Mouse (Mus musculus): ENCODE data around the gene Myom1. TPM values are rescaled to one million over a fixed set of nuclear protein-coding genes. Genes with fewer than 3 reads are reported as not detected.

The Myom1 gene
- polyA plus RNA-seq, 1 experiment from 2014 or later, result 7.2 TPM

DNA sequence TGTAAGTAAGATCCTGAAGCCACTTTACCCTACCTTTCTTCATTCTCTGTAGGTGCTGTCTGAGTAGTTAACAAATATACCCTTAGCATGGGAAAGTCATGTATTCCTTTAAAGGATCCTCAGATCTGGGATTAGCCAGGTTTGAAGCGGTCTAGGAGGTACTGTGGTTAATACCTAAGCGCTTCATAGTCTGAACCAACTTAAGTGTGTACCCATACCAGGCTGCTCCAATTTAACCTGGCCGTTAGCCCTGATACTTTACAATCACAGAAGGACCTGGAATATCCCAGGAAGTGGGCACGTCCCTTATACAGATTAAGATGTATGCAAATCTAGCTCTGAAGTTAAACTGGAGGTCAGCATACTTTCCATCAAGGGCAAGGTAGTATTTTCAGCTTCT lies 89.9 kb downstream of the Myom1 start:
- Histone ChIP-seq H3K36me3 (no peaks in the 10 kb centered on the region), H3K4me3 (no peak overlapping the region), H3K27me3 (no peaks in the 10 kb centered on the region), H3K4me1 (peaks cover 5% of the 10 kb centered on the region; the same call in 1 of the 2 replicates), H3K27ac (no peak overlapping the region), H3K4me2 (replicated peaks) (no peak overlapping the region), H3K9me3 (no peaks in the 10 kb centered on the region), H3K9ac (no peak overlapping the region)
- ATAC-seq (ENCODE audit: insufficient number of reproducible peaks, insufficient read depth, low FRiP score, low TSS enrichment), result no peak
- WGBS, result 92% methylated on average over 4 of the region's 4 CpGs

DNA sequence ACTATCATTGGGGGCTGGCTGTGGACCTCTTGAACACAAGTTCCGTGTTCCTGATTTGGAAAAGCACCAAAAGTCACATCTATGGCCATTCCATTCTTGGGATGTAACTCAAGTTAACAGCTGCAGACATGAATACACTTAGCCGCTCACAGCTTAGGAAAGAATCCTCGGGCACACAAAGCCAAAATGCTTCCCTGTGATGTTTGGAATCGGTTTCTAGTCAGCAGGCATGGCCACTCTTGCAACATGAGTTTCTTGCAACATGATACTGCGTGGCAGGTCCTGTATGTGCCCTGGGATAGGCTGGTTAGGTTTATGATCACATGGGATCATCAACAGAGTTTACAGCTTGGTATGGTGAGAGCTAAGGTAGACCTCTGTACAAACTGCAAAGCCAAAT lies 91.4 kb downstream of the Myom1 start:
- Histone ChIP-seq H3K27ac (no peak overlapping the region; the same call in 1 of the 2 replicates), H3K36me3 (no peaks in the 10 kb centered on the region), H3K4me1 (peaks cover 5% of the 10 kb centered on the region; the same call in 1 of the 2 replicates), H3K9ac (no peak overlapping the region), H3K4me2 (replicated peaks) (no peak overlapping the region), H3K9me3 (no peaks in the 10 kb centered on the region), H3K4me3 (no peak overlapping the region), H3K27me3 (no peaks in the 10 kb centered on the region)
- 62% methylated on average over 5 of the region's 5 CpGs for WGBS
- no peak for ATAC-seq (ENCODE audit: insufficient number of reproducible peaks, insufficient read depth, low FRiP score, low TSS enrichment)

DNA sequence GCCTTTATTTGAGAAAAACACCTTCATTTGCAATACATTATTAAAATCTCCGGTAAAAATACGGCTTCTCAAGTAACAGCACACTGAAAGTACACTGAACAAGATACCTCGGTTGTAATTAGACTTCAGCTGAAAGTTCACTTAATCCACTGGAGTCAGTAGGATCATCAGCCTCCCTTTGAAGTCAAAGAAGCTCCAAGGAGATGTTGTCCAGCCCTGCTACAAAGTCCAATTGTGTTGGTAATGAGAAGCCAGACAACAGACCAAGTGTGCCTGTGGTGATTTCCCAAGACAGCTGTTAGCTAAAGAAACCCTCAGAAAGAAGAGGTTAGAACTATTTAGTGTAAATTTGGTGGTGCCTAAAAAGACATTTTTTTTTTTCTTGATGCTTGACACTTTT lies 92.0 kb downstream of the Myom1 start:
- ATAC-seq (ENCODE audit: insufficient number of reproducible peaks, insufficient read depth, low FRiP score, low TSS enrichment), result no peak
- no peak overlapping the region for H3K4me2 ChIP-seq (replicated peaks)
- H3K9me3 ChIP-seq, result no peaks in the 10 kb centered on the region
- peaks cover 5% of the 10 kb centered on the region; the same call in 1 of the 2 replicates for H3K4me1 ChIP-seq
- H3K9ac ChIP-seq, result no peak overlapping the region
- H3K27me3 ChIP-seq, result no peaks in the 10 kb centered on the region
- 50% methylated on average over 3 of the region's 3 CpGs for WGBS
- no peak overlapping the region for H3K27ac ChIP-seq
- H3K36me3 ChIP-seq, result no peaks in the 10 kb centered on the region
- no peak overlapping the region for H3K4me3 ChIP-seq

DNA sequence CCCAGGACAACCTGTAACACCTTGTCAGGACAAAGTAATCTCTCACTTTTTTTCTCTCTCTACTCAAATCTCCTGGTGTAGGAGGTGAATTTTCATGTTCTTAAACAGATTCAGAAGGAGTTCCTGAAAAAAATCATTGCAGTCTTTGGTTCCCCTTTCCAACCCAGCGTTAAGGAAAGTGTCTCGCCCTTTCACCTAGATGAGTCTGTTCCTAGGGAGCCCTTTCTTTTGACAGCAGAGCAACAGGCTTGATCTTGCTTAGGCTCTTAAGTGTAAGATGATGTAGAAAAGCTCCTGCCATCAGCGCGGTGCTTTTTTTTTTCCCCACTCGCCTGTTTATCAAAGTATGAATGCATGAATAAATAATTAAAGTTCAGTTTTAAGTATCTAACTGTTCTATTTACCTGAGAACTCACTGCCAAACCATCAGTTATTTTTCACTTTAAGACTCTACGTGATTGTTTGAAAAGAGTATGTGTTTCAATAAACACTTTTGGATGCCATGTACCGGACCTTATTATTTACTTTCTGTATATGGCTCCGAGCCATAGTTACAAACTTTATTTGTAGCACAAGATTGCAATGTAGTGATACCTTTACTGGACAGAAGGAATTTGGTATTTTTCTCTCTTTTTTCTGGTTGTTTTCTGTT lies 94.2 kb downstream of the Myom1 start:
- Histone ChIP-seq H3K4me1 (peaks cover 5% of the 10 kb centered on the region; the same call in 1 of the 2 replicates), H3K27me3 (no peaks in the 10 kb centered on the region), H3K9me3 (no peaks in the 10 kb centered on the region), H3K27ac (no peak overlapping the region), H3K4me2 (replicated peaks) (no peak overlapping the region), H3K9ac (no peak overlapping the region), H3K4me3 (no peak overlapping the region), H3K36me3 (no peaks in the 10 kb centered on the region)
- ATAC-seq (ENCODE audit: insufficient number of reproducible peaks, insufficient read depth, low FRiP score, low TSS enrichment), result no peak
- WGBS, result 84% methylated on average over 8 of the region's 8 CpGs

DNA sequence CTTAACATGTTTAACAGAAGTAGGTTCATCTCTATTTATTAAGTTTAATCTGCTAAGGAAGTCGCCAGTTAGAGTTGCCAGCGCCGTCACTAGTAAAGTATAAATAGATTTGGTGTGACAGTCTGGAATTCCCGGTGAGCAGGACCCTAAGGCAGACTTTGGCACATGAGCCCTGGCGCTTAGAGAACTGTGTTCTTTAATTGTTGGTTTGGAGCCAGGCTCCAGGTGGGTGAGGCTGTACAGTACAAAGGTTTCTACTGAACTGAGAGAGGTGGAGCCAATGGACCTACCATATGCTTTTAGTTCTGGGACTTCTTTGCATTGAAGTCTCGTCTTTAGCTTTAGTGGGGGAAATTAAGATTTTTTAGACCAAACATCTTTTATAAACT lies 94.8 kb downstream of the Myom1 start:
- H3K9me3 ChIP-seq, result no peaks in the 10 kb centered on the region
- H3K27me3 ChIP-seq, result no peaks in the 10 kb centered on the region
- ATAC-seq (ENCODE audit: insufficient number of reproducible peaks, insufficient read depth, low FRiP score, low TSS enrichment), result no peak
- H3K9ac ChIP-seq, result no peak overlapping the region
- peaks cover 6% of the 10 kb centered on the region; the same call in 1 of the 2 replicates for H3K4me1 ChIP-seq
- WGBS, result 63% methylated on average over 6 of the region's 6 CpGs
- H3K4me3 ChIP-seq, result no peak overlapping the region
- no peak overlapping the region for H3K4me2 ChIP-seq (replicated peaks)
- no peaks in the 10 kb centered on the region for H3K36me3 ChIP-seq
- no peak overlapping the region for H3K27ac ChIP-seq

DNA sequence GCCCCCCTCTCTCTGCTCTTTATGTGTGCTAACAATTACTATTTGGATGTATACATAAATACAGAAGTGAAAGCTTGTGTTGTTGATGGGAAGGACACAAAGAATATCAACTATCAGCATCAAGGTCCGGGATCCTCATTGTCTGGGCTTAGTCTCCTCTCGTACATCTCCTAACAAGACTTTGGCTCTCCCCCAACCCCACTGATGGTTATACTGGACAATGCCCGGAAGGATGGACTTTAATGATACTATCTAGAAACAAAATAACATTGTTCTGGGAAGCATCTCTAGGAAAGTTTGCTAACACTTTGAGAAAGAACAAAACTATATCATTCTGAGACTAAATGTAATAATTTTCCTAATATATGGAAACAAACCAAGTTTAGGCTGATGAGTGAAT lies 96.2 kb downstream of the Myom1 start:
- H3K4me1 ChIP-seq, result peaks cover 13% of the 10 kb centered on the region
- H3K4me2 ChIP-seq (replicated peaks), result no peak overlapping the region
- no peak overlapping the region for H3K4me3 ChIP-seq
- no peak for ATAC-seq (ENCODE audit: insufficient number of reproducible peaks, insufficient read depth, low FRiP score, low TSS enrichment)
- no peak overlapping the region for H3K27ac ChIP-seq
- H3K27me3 ChIP-seq, result no peaks in the 10 kb centered on the region
- WGBS, result 91% methylated on average over 3 of the region's 3 CpGs
- H3K9me3 ChIP-seq, result no peaks in the 10 kb centered on the region
- no peak overlapping the region for H3K9ac ChIP-seq
- no peaks in the 10 kb centered on the region for H3K36me3 ChIP-seq

DNA sequence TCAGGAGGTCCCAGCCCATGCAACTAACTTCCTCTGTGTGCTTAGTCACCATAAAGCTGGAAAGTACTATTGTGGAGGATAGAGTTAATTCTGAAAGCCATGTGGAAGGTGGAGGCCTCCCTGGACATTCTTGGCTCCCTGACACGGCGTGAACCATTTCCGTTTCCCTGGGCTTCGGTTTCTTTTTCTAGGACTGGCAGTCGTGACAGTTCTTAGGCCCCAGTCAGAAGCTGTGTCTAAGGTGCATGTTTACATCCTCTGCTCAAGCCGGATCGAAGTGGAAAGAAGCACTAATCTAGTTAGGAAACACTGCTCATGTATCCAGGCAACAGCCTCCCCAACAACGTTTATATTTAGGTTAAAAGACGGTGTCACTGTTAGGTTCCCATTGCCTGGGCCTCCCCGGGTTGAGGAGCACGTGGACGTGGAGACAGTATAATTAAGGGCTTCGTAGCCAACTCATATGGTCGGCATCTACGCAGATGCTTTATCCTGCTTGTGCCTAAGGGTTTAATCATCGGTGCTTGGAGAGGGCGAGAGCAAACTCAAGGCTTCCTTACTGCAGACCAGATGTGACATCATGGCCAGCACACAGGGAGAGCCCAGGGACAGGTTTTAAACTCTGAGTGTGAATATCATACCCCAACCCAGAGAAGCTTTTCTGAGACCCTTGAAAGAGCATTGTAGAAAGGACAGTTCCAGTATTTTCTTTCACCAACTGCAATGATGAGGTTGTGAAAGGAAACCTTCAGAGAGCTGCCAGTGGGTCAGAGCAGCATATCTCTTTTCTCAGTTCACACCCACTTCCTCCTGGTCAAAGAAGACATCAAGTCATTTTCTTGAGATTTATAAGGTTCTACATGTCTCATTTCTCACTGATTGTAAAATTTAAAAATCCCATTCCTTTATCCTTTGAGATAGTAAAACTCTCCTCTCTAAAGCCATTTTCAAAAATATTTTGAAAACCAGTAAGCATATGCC lies 100.4 kb downstream of the Myom1 start:
- Histone ChIP-seq H3K4me1 (peaks cover 10% of the 10 kb centered on the region), H3K9ac (no peak overlapping the region), H3K27ac (peak overlapping the region; percentile 1; the same call in 1 of the 2 replicates), H3K4me3 (no peak overlapping the region), H3K27me3 (no peaks in the 10 kb centered on the region), H3K36me3 (no peaks in the 10 kb centered on the region), H3K4me2 (replicated peaks) (no peak overlapping the region), H3K9me3 (no peaks in the 10 kb centered on the region)
- 15% methylated on average over 17 of the region's 17 CpGs for WGBS
- ATAC-seq (ENCODE audit: insufficient number of reproducible peaks, insufficient read depth, low FRiP score, low TSS enrichment), result peak; percentile 67; the same call in 1 of the 2 replicates

DNA sequence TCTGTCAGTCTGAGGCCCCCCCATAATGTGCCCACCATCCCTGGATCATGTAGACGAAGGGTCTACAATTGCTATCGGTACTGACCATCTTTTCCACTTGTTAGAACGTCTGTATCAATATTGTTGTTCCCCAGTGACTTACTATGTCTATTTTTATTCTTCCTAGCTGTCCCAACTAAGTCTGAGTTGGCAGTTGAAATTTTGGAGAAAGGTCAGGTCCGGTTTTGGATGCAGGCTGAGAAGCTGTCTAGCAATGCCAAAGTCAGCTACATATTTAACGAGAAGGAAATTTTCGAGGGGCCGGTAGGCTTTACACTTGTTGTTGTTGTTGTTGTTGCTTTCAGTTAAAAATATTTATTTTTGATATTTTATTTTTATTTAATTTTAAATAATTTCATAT lies 102.9 kb downstream of the Myom1 start:
- no peaks in the 10 kb centered on the region for H3K36me3 ChIP-seq
- no peak overlapping the region for H3K9ac ChIP-seq
- no peak overlapping the region for H3K4me2 ChIP-seq (replicated peaks)
- no peak for ATAC-seq (ENCODE audit: insufficient number of reproducible peaks, insufficient read depth, low FRiP score, low TSS enrichment)
- H3K4me1 ChIP-seq, result peaks cover 10% of the 10 kb centered on the region
- H3K4me3 ChIP-seq, result no peak overlapping the region
- no peaks in the 10 kb centered on the region for H3K27me3 ChIP-seq
- no peak overlapping the region for H3K27ac ChIP-seq
- no peaks in the 10 kb centered on the region for H3K9me3 ChIP-seq
- WGBS, result 88% methylated on average over 7 of the region's 7 CpGs

DNA sequence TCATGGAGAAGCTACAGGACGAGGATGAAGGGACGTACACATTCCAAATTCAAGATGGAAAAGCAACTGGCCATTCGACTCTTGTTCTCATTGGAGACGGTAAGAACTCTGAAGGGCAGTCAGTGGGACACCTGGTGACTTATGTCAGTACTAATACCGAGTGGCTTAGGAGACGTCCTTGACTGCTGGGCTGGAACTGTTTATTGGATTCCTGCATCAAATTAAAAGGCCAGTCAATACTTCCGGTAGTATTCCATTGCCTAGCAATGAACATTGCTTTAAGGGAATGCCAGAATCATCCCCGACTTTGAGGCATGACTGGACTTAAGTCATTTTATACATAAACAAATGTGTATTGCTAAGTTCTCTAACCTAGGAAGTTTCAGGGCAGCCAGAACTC lies 103.8 kb downstream of the Myom1 start:
- WGBS, result 56% methylated on average over 8 of the region's 8 CpGs
- no peaks in the 10 kb centered on the region for H3K36me3 ChIP-seq
- no peak for ATAC-seq (ENCODE audit: insufficient number of reproducible peaks, insufficient read depth, low FRiP score, low TSS enrichment)
- H3K4me2 ChIP-seq (replicated peaks), result no peak overlapping the region
- peaks cover 16% of the 10 kb centered on the region for H3K4me1 ChIP-seq
- no peaks in the 10 kb centered on the region for H3K27me3 ChIP-seq
- H3K4me3 ChIP-seq, result no peak overlapping the region
- no peak overlapping the region for H3K9ac ChIP-seq
- no peak overlapping the region for H3K27ac ChIP-seq
- H3K9me3 ChIP-seq, result no peaks in the 10 kb centered on the region

DNA sequence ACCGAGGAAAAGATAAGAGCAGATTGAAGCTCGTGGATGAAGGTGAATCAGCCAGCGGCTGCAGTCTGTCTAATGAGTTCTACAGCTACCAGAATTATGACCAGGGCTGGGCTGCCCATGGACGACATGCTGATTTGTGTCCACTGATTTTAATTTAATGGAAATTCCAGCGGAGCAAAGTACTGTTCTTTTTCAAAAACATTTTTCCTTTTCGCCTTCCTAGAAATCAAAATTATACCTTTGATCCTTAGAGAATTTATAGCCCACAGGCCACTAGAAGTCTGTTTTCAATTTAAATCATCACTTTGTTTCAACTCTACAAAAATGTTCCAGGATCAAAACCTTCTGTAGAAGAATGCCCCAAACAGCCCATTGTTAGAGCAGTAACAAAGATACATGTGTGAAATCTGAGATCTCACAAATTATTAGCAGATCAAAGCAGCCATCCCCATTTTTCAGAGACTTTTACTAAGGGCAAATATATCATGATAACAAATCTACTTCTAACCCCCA lies 108.4 kb downstream of the Myom1 start:
- no peak overlapping the region for H3K9ac ChIP-seq
- peaks cover 12% of the 10 kb centered on the region for H3K4me1 ChIP-seq
- no peaks in the 10 kb centered on the region for H3K9me3 ChIP-seq
- H3K27ac ChIP-seq, result peak overlapping the region; percentile 51
- H3K36me3 ChIP-seq, result no peaks in the 10 kb centered on the region
- H3K4me2 ChIP-seq (replicated peaks), result no peak overlapping the region
- H3K27me3 ChIP-seq, result no peaks in the 10 kb centered on the region
- ATAC-seq (ENCODE audit: insufficient number of reproducible peaks, insufficient read depth, low FRiP score, low TSS enrichment), result no peak
- H3K4me3 ChIP-seq, result no peak overlapping the region
- 32% methylated on average over 6 of the region's 6 CpGs for WGBS

DNA sequence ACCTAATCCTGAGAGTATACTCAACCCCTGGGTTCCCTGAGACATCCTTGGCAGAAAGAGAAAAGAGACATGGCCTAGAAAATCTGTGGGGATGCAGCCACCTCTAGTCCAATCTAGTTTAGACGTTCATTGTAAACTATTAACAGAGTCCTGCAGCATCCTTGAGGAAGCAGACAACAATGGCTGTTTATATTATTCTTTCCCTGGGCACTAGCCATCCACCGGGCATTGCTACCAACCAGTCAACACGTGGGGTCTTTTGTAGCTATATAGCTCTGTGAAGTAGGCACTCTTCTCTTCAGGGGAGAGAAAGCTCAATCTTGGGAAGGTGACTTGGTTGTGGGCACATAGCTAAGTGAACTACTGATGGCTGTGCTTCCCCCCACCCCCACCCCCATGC lies 110.3 kb downstream of the Myom1 start:
- peaks cover 12% of the 10 kb centered on the region for H3K4me1 ChIP-seq
- H3K4me3 ChIP-seq, result no peak overlapping the region
- no peak overlapping the region for H3K4me2 ChIP-seq (replicated peaks)
- no peaks in the 10 kb centered on the region for H3K27me3 ChIP-seq
- ATAC-seq (ENCODE audit: insufficient number of reproducible peaks, insufficient read depth, low FRiP score, low TSS enrichment), result no peak
- H3K9me3 ChIP-seq, result no peaks in the 10 kb centered on the region
- WGBS, result 84% methylated on average over 3 of the region's 3 CpGs
- no peak overlapping the region for H3K27ac ChIP-seq
- H3K36me3 ChIP-seq, result no peaks in the 10 kb centered on the region
- H3K9ac ChIP-seq, result no peak overlapping the region

DNA sequence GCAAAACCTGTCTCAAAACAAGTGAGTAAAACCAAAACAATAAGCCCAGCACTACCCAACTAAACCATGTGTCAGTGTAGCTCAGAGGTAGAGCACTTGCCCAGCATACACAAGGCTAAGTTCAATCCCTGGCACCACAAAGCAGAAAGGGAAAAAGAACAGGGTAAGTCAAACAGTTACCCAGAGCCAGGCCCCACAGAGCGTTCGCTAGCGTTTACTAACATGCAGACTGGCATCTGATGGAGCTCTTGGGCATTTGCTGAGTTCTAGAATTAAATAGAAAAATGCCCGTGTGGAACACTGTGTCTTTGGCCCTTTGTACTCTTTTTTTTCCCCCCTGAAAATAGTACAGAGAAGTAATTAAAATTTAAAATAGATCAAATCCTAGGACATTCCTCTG lies 111.8 kb downstream of the Myom1 start:
- no peaks in the 10 kb centered on the region for H3K27me3 ChIP-seq
- ATAC-seq (ENCODE audit: insufficient number of reproducible peaks, insufficient read depth, low FRiP score, low TSS enrichment), result no peak
- 86% methylated on average over 4 of the region's 4 CpGs for WGBS

More for the DNA sequence above, 111.8 kb downstream of the Myom1 start:
- Histone ChIP-seq H3K4me1 (peaks cover 12% of the 10 kb centered on the region), H3K4me2 (replicated peaks) (no peak overlapping the region), H3K4me3 (no peak overlapping the region), H3K27ac (no peak overlapping the region), H3K9me3 (no peaks in the 10 kb centered on the region), H3K9ac (no peak overlapping the region), H3K36me3 (no peaks in the 10 kb centered on the region)
